Mouse (Mus musculus) brain, embryonic 14.5 days (tissue): Measurements from ENCODE around the gene Kif1a.
A peak's percentile ranks its signal among the peaks of the same experiment; 100 is the strongest.

Experiments
- CTCF ChIP-seq: fragments of 200-500 bp; IDR thresholded peaks from 2 replicates; pipeline ENCODE4 v1.5.1; 2012; ENCODE audit warnings: inconsistent platforms, mild to moderate bottlenecking, moderate library complexity, borderline replicate concordance; ENCODE audit not compliant: insufficient read depth, insufficient read length; ENCODE audit errors: extremely low read depth
- POLR2A ChIP-seq: fragments of 200-500 bp; IDR thresholded peaks from 2 replicates; pipeline ENCODE4 v1.6.1; 2012; ENCODE audit warnings: mild to moderate bottlenecking, inconsistent platforms, borderline replicate concordance; ENCODE audit not compliant: poor library complexity, insufficient read depth, insufficient read length, severe bottlenecking; ENCODE audit errors: extremely low read depth

GRCm38 (mm10) chr1:93100576-93101491 lies 917 bp downstream of the Kif1a start:
- TF ChIP-seq POLR2A = 0 out of 2 replicates have a peak, but pooled peaks have one; percentile 18
- no peak for TF ChIP-seq CTCF
